Mouse (Mus musculus) left cerebral cortex, adult 2 months (tissue): ENCODE results near the gene Gm3573. TPM values are rescaled to one million over a fixed set of nuclear protein-coding genes. Genes with fewer than 3 reads are reported as not detected.
"Not testable (repeated sequence)": the region's sequence is repeated elsewhere in the genome, so short reads cannot be mapped to it uniquely, and the experiment has no call there.

Source experiments
- DNase-seq, 2 experiments: peaks; one replicate each; pipeline ENCODE4 v3.0.0; 2021 to 2022; ENCODE audit warnings: low spot score in 2 of 2, mixed read lengths in 1 of 2; ENCODE audit errors: extremely low spot score in 1 of 2
- H3K27ac ChIP-seq: fragments of 200-600 bp; 2 replicates; pipeline ENCODE4 v1.8.1; 2022
- H3K4me3 ChIP-seq: fragments of 200-600 bp; 2 replicates; pipeline ENCODE4 v1.8.1; 2022
- intact Hi-C: fragments of 180-260 bp; cut with DNase I; formaldehyde crosslinking; loops from one replicate; pipeline ENCODE4 v1.15.1; 2025
- long read RNA-seq, 2 experiments: library from polyadenylated mRNA; stranded (forward); transcript quantifications; one replicate each; pipeline ENCODE4 v2.0.0; 2021; ENCODE audit warnings: borderline mapping rate in 2 of 2
- total RNA-seq, 2 experiments: library from RNA; stranded (reverse); gene quantifications; 2 replicates each; pipeline ENCODE4 v1.2.3; 2021

Gene Gm3573
- total RNA-seq: 1 to 10 TPM; 2.0 to 3.1 TPM
- long read RNA-seq, experiment 1, partial matches to known transcripts: 1 of 1 reads
- long read RNA-seq, experiment 1, other reads (novel, unspliced or antisense): 0 of 1 reads
- long read RNA-seq, experiment 2: 0 reads

- H3K4me3 ChIP-seq, H3K27ac ChIP-seq, DNase-seq, intact Hi-C loops: not testable (repeated sequence)
Measured at GRCm38 (mm10) chr14:42190691-42191090, at the start of gene Gm3573. Gene Gm3573, minus strand, starts transcription at chr14:42190791.

GRCm38 (mm10) chr14:42216766-42217537, 26.4 kb upstream of the Gm3573 start:
- H3K4me3 ChIP-seq, intact Hi-C loops, H3K27ac ChIP-seq: not testable (repeated sequence)
- DNase-seq: peak in 1 of 2 experiments; percentile 11

- DNase-seq, H3K27ac ChIP-seq, H3K4me3 ChIP-seq, intact Hi-C loops: not testable (repeated sequence)
Measured at GRCm38 (mm10) chr14:42183936-42184335, 6.7 kb downstream of the Gm3573 start.

GRCm38 (mm10) chr14:42162522-42162921, 28.1 kb downstream of the Gm3573 start, which contains the start of gene Gm17027:
Gene Gm17027, minus strand, starts transcription at chr14:42162622.
- DNase-seq, intact Hi-C loops, H3K27ac ChIP-seq, H3K4me3 ChIP-seq: not testable (repeated sequence)

Other genes with a start within 250 kb of the Gm3573 start
- gene 1700024B05Rik, start 246.8 kb downstream of the Gm3573 start, total RNA-seq: not detected
- not detected for gene Gm6401, start 222.9 kb downstream of the Gm3573 start, total RNA-seq
- 1 to 10 TPM; 1.8 to 1.9 TPM for gene Gm3543, start 207.5 kb downstream of the Gm3573 start, total RNA-seq
- not detected for gene Gm7951, start 73.4 kb downstream of the Gm3573 start, total RNA-seq
- not detected for gene Gm17027, start 28.2 kb downstream of the Gm3573 start, total RNA-seq
- gene Gm17026, start 69.3 kb upstream of the Gm3573 start, total RNA-seq: not detected
- gene Gm9611, start 106.6 kb upstream of the Gm3573 start, total RNA-seq: not detected
- gene Gm7995, start 119.4 kb upstream of the Gm3573 start, total RNA-seq: not detected
- not detected for gene Gm8005, start 248.9 kb upstream of the Gm3573 start, total RNA-seq